In genomic region chr2:30958726-30959125, GRCm38 (mm10) we compare ENCODE assay signal across 23 mouse cellular contexts. TPM values are rescaled to one million over a fixed set of nuclear protein-coding genes. Genes with fewer than 3 reads are reported as not detected.
DNase-seq lines count a peak whose midpoint lies in the region; ATAC-seq and TF ChIP-seq lines count a peak whose summit lies in the region.
"Had no signal": no experiment of that assay in that cellular context is flagged by ENCODE, and none has a peak within 500 bp of the region (broad histone marks: within the 10 kb centered on the region; RNA-seq: fewer than 3 reads in every experiment).

No protein-coding gene starts in this region.

- ATAC-seq in kidney, embryonic 16.5 days (ENCODE audit: low FRiP score, low TSS enrichment): no peak
- ATAC-seq in liver, embryonic 13.5 days (ENCODE audit: low read depth): peak; percentile 60
- ATAC-seq: forebrain, postnatal 0 days; hindbrain, postnatal 0 days; midbrain, embryonic 13.5 days had no signal

- no peak overlapping the region for H3K9ac ChIP-seq in kidney, embryonic 16.5 days (replicated peaks; ENCODE audit: low read length)
- no peak overlapping the region for H3K9ac ChIP-seq in liver, embryonic 13.5 days
- H3K9ac ChIP-seq: forebrain, postnatal 0 days; limb, embryonic 13.5 days; midbrain, embryonic 13.5 days had no signal

- peak; percentile 89 for DNase-seq in kidney, adult 2 months
- DNase-seq in kidney, postnatal 25 days: peak; percentile 66 to 84
- no peak for DNase-seq in liver, embryonic 13.5 days
- DNase-seq in yolk sac, embryonic 10.5 days (ENCODE audit: low spot score): peak; percentile 84
- DNase-seq in right cerebral cortex, adult 18-20 months: no peak
- DNase-seq in right cerebral cortex, postnatal 4 days: no peak
- DNase-seq: adrenal gland, postnatal 25 days; cerebellum, adult 11-12 months; cerebellum, postnatal 25 days; embryo, embryonic 11 days; forebrain, postnatal 0 days; layer of hippocampus, postnatal 36 days; lung, postnatal 10 days; thymus, postnatal 14 days had no signal

- H3K27me3 ChIP-seq in kidney, adult 2 months (replicated peaks; ENCODE audit: control insufficient read depth, insufficient read depth, low read length): no peaks in the 10 kb centered on the region
- no peaks in the 10 kb centered on the region for H3K27me3 ChIP-seq in kidney, embryonic 16.5 days (ENCODE audit: insufficient read depth, low read length)
- H3K27me3 ChIP-seq in liver, embryonic 13.5 days: no peaks in the 10 kb centered on the region
- H3K27me3 ChIP-seq: CH12.LX; limb, embryonic 13.5 days; midbrain, embryonic 13.5 days had no signal

- no peak overlapping the region for H3K4me2 ChIP-seq in kidney, embryonic 16.5 days (replicated peaks; ENCODE audit: low read depth, low read length)
- no peak overlapping the region for H3K4me2 ChIP-seq in liver, embryonic 13.5 days
- H3K4me2 ChIP-seq: limb, embryonic 13.5 days; midbrain, embryonic 13.5 days had no signal

- no peak; the same call in 1 of the 2 replicates for TF ChIP-seq CTCF in kidney, adult 2 months (conservative IDR thresholded peaks at IDR 0.05; ENCODE audit: insufficient read depth, insufficient read length, low read depth, low read length)

- H3K27ac ChIP-seq in kidney, adult 2 months (ENCODE audit: insufficient read depth, low read depth, low read length): peak overlapping the region; percentile 62
- H3K27ac ChIP-seq in kidney, embryonic 16.5 days (ENCODE audit: low read length): no peak overlapping the region
- H3K27ac ChIP-seq in liver, embryonic 13.5 days: peak overlapping the region; percentile 74
- H3K27ac ChIP-seq: heart, embryonic 10.5 days; hindbrain, embryonic 10.5 days; hindbrain, postnatal 0 days; limb, embryonic 13.5 days; midbrain, embryonic 13.5 days had no signal

- H3K36me3 ChIP-seq in kidney, adult 2 months (ENCODE audit: control insufficient read depth, insufficient read depth, low read length): no peaks in the 10 kb centered on the region; the same call in 1 of the 2 replicates
- peaks cover 76% of the 10 kb centered on the region for H3K36me3 ChIP-seq in kidney, embryonic 16.5 days (ENCODE audit: insufficient read depth, low read length)
- peaks cover 91% of the 10 kb centered on the region for H3K36me3 ChIP-seq in liver, embryonic 13.5 days

- H3K4me3 ChIP-seq in kidney, adult 2 months (ENCODE audit: insufficient read depth, low read depth, low read length): no peak overlapping the region
- no peak overlapping the region for H3K4me3 ChIP-seq in kidney, embryonic 16.5 days (ENCODE audit: low read length)
- H3K4me3 ChIP-seq in liver, embryonic 13.5 days (replicated peaks): no peak overlapping the region
- H3K4me3 ChIP-seq: heart, embryonic 10.5 days; hindbrain, embryonic 10.5 days; layer of hippocampus, adult 2 months; limb, embryonic 13.5 days; midbrain, embryonic 13.5 days; myocyte had no signal

- TF ChIP-seq POLR2A in kidney, adult 2 months (IDR thresholded peaks at IDR 0.05; ENCODE audit: low read depth, low read length): no peak

- peaks cover 14% of the 10 kb centered on the region for H3K4me1 ChIP-seq in kidney, adult 2 months (ENCODE audit: control insufficient read depth, insufficient read depth, low read length)
- H3K4me1 ChIP-seq in kidney, embryonic 16.5 days (ENCODE audit: insufficient read depth, low read length): peaks cover 13% of the 10 kb centered on the region
- peaks cover 61% of the 10 kb centered on the region for H3K4me1 ChIP-seq in liver, embryonic 13.5 days (replicated peaks)

- 67% methylated on average over 14 of the region's 14 CpGs for WGBS in kidney, adult 2 months
- WGBS in kidney, embryonic 16.5 days: 93% methylated on average over 14 of the region's 14 CpGs
- 78% methylated on average over 14 of the region's 14 CpGs for WGBS in liver, embryonic 13.5 days (ENCODE audit: insufficient replicate concordance)

- no peaks in the 10 kb centered on the region for H3K9me3 ChIP-seq in kidney, embryonic 16.5 days (ENCODE audit: low read length)
- no peaks in the 10 kb centered on the region for H3K9me3 ChIP-seq in liver, embryonic 13.5 days (replicated peaks)
- H3K9me3 ChIP-seq: heart, embryonic 10.5 days; hindbrain, embryonic 10.5 days; limb, embryonic 13.5 days; midbrain, embryonic 13.5 days had no signal

RNA-seq across cellular contexts. Expression of gene Tor1b, which starts 6.0 kb away (rescaled TPM):
- polyA plus RNA-seq in kidney, adult 2 months (2012; rRNA removed): 22.4 and 22.7 TPM in 2 replicates
- 38.9 and 40.4 TPM in 2 replicates for polyA plus RNA-seq in kidney, embryonic 16.5 days (2015; fragmentation: Nextera tagmentation; extraction: Ambion mirVana)
- polyA plus RNA-seq in liver, embryonic 13.5 days (2015; fragmentation: Nextera tagmentation; extraction: Ambion mirVana): 17.1 and 20.4 TPM in 2 replicates

RNA-seq across cellular contexts. Expression of gene Tor1a, which starts 9.0 kb away (rescaled TPM):
- polyA plus RNA-seq in kidney, adult 2 months (2012; rRNA removed): 40.8 and 45.0 TPM in 2 replicates
- 80.3 and 83.9 TPM in 2 replicates for polyA plus RNA-seq in kidney, embryonic 16.5 days (2015; fragmentation: Nextera tagmentation; extraction: Ambion mirVana)
- polyA plus RNA-seq in liver, embryonic 13.5 days (2015; fragmentation: Nextera tagmentation; extraction: Ambion mirVana): 43.1 and 47.8 TPM in 2 replicates

RNA-seq across cellular contexts. Expression of gene BC005624, which starts 23.3 kb away (rescaled TPM):
- 21.6 and 27.3 TPM in 2 replicates for polyA plus RNA-seq in kidney, adult 2 months (2012; rRNA removed)
- polyA plus RNA-seq in kidney, embryonic 16.5 days (2015; fragmentation: Nextera tagmentation; extraction: Ambion mirVana): 63.0 and 64.0 TPM in 2 replicates
- polyA plus RNA-seq in liver, embryonic 13.5 days (2015; fragmentation: Nextera tagmentation; extraction: Ambion mirVana): 34.6 and 37.8 TPM in 2 replicates

RNA-seq across cellular contexts. Expression of gene Usp20, which starts 23.4 kb away (rescaled TPM):
- 40.0 and 43.9 TPM in 2 replicates for polyA plus RNA-seq in kidney, adult 2 months (2012; rRNA removed)
- 22.6 and 26.3 TPM in 2 replicates for polyA plus RNA-seq in kidney, embryonic 16.5 days (2015; fragmentation: Nextera tagmentation; extraction: Ambion mirVana)
- 4.7 and 5.0 TPM in 2 replicates for polyA plus RNA-seq in liver, embryonic 13.5 days (2015; fragmentation: Nextera tagmentation; extraction: Ambion mirVana)

RNA-seq across cellular contexts. Expression of gene Ptges, which starts 29.1 kb away (rescaled TPM):
- polyA plus RNA-seq in kidney, adult 2 months (2012; rRNA removed): 36.3 and 45.2 TPM in 2 replicates
- 19.1 and 25.2 TPM in 2 replicates for polyA plus RNA-seq in kidney, embryonic 16.5 days (2015; fragmentation: Nextera tagmentation; extraction: Ambion mirVana)
- 0.18 and 0.37 TPM in 2 replicates for polyA plus RNA-seq in liver, embryonic 13.5 days (2015; fragmentation: Nextera tagmentation; extraction: Ambion mirVana)

Comparison
In these comparisons a context has a peak if more than half of its experiments do, and no peak if none do; other contexts are left out.
1. DNase-seq: peak in kidney, adult 2 months (single experiment), kidney, postnatal 25 days (2 of 2) and yolk sac, embryonic 10.5 days (single experiment); none in liver, embryonic 13.5 days (single experiment), right cerebral cortex, adult 18-20 months (single experiment) and right cerebral cortex, postnatal 4 days (single experiment).